7 mouse cellular contexts compared by ENCODE assay signal in genomic region chr12:82171591-82171990, GRCm38 (mm10). TPM values are rescaled to one million over a fixed set of nuclear protein-coding genes. Genes with fewer than 3 reads are reported as not detected.
DNase-seq lines count a peak whose midpoint lies in the region; ATAC-seq and TF ChIP-seq lines count a peak whose summit lies in the region.

No protein-coding gene starts in this region.

- H3K4me1 ChIP-seq in forebrain, embryonic 10.5 days: peaks cover 66% of the 10 kb centered on the region
- peaks cover 35% of the 10 kb centered on the region for H3K4me1 ChIP-seq in hindbrain, embryonic 13.5 days (replicated peaks)

- peak; percentile 42 for DNase-seq in CD4-positive helper T cell, adult 2 months (ENCODE audit: low read depth, low spot score)
- DNase-seq in Patski (ENCODE audit: low read depth, low spot score): no peak
- peak; percentile 25 for DNase-seq in forebrain, embryonic 10.5 days (ENCODE audit: extremely low spot score, low spot score)
- DNase-seq in layer of hippocampus, postnatal 14 days (ENCODE audit: low spot score in 2 of 2): peak; percentile 38 to 67
- peak; percentile 48 for DNase-seq in lung, postnatal 25 days (ENCODE audit: low spot score)
- DNase-seq in splenic B cell, adult 2 months (ENCODE audit: low read depth, low spot score): peak; percentile 49

- H3K27ac ChIP-seq in forebrain, embryonic 10.5 days: no peak overlapping the region
- H3K27ac ChIP-seq in hindbrain, embryonic 13.5 days: no peak overlapping the region

- H3K9ac ChIP-seq in hindbrain, embryonic 13.5 days: 0 out of 2 replicates have a peak overlapping the region, but pooled peaks have one; percentile 10

- no peaks in the 10 kb centered on the region for H3K27me3 ChIP-seq in Patski
- no peaks in the 10 kb centered on the region for H3K27me3 ChIP-seq in forebrain, embryonic 10.5 days (ENCODE audit: poor library complexity, severe bottlenecking)
- no peaks in the 10 kb centered on the region for H3K27me3 ChIP-seq in hindbrain, embryonic 13.5 days
- no peaks in the 10 kb centered on the region for H3K27me3 ChIP-seq in splenic B cell, adult 2 months (ENCODE audit: control insufficient read depth, insufficient read depth, low read length, poor library complexity, severe bottlenecking)

- 31% methylated on average over 10 of the region's 10 CpGs for WGBS in forebrain, embryonic 10.5 days
- 22% methylated on average over 10 of the region's 10 CpGs for WGBS in hindbrain, embryonic 13.5 days

- peak overlapping the region; percentile 97 for H3K4me3 ChIP-seq in forebrain, embryonic 10.5 days
- H3K4me3 ChIP-seq in hindbrain, embryonic 13.5 days: peak overlapping the region; percentile 75

- peaks cover 17% of the 10 kb centered on the region for H3K36me3 ChIP-seq in forebrain, embryonic 10.5 days (replicated peaks)
- no peaks in the 10 kb centered on the region for H3K36me3 ChIP-seq in hindbrain, embryonic 13.5 days
- H3K36me3 ChIP-seq in splenic B cell, adult 2 months (ENCODE audit: control insufficient read depth, insufficient read depth, low read length, poor library complexity, severe bottlenecking): no peaks in the 10 kb centered on the region

- no peaks in the 10 kb centered on the region; the same call in 1 of the 2 replicates for H3K9me3 ChIP-seq in forebrain, embryonic 10.5 days
- H3K9me3 ChIP-seq in hindbrain, embryonic 13.5 days: no peaks in the 10 kb centered on the region

- POLR2A ChIA-PET in Patski (lab: Charles Lee): no interaction called here

- in situ Hi-C loops in Patski (cut with MboI; ENCODE audit: low pct_unique_long_range_greater_than_20kb): loop anchor here (5.0 to 25.0 kb wide), 3 partner anchors 141 to 283 kb away; no protein-coding TSS in a partner anchor

- peak overlapping the region; percentile 96 for H3K4me2 ChIP-seq in hindbrain, embryonic 13.5 days

- ATAC-seq in Patski: no peak
- no peak for ATAC-seq in hindbrain, embryonic 13.5 days (ENCODE audit: low FRiP score)

- peak; percentile 23 for TF ChIP-seq CTCF in Patski (IDR thresholded peaks at IDR 0.05)

- CTCF ChIA-PET in Patski (lab: Charles Lee): no interaction called here

RNA-seq across cellular contexts. Expression of gene Sipa1l1, which starts 2.5 kb away (rescaled TPM):
- polyA plus RNA-seq in Patski (2021): 26.0 TPM
- 39.0 and 40.6 TPM in 2 replicates for polyA plus RNA-seq in forebrain, embryonic 10.5 days (2016; fragmentation: Nextera tagmentation; extraction: Ambion mirVana)
- 12.8 and 13.6 TPM in 2 replicates for polyA plus RNA-seq in hindbrain, embryonic 13.5 days (2015; fragmentation: Nextera tagmentation; extraction: Ambion mirVana)
- 100 to 1,000 TPM; 159 to 165 TPM for total RNA-seq in layer of hippocampus, postnatal 14 days (2021)
